Comparison of ENCODE assay signal across 7 mouse cellular contexts in the genomic region with DNA sequence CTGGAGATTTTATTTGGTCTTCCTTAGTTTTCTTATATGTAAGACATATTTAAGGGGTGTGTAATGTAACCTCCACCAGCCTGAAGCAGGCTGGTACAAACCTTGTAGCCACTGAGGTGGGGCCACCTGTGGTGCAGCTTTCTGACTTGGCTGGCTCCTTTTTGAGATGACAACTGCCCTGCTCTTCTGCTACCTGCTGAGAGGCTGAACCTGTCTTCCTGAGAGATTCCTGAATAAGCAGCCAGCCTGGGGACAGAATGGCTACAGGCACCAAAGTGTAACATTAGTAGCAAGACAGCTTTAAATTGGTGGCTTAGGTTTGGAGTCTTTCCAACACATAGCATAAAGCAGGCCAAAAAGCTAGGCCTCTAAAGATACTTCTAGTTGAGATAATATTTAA. TPM values are rescaled to one million over a fixed set of nuclear protein-coding genes. Genes with fewer than 3 reads are reported as not detected.
A peak's percentile ranks its signal among the peaks of the same experiment; 100 is the strongest.
DNase-seq lines count a peak whose midpoint lies in the region; ATAC-seq lines count a peak whose summit lies in the region.
"Not testable (repeated sequence)": the region's sequence is repeated elsewhere in the genome, so short reads cannot be mapped to it uniquely, and the experiment has no call there.
"Had no signal": no experiment of that assay in that cellular context is flagged by ENCODE, and none has a peak within 500 bp of the region (broad histone marks: within the 10 kb centered on the region; RNA-seq: fewer than 3 reads in every experiment).

No protein-coding gene starts in this region.

- H3K36me3 ChIP-seq in embryonic facial prominence, embryonic 14.5 days (ENCODE audit: control insufficient read depth, insufficient read depth, low read length) = not testable (repeated sequence)

- not testable (repeated sequence) for H3K4me2 ChIP-seq in embryonic facial prominence, embryonic 14.5 days (ENCODE audit: low read depth, low read length)

- peak; percentile 81; the same call in 1 of the 2 replicates for ATAC-seq in cerebellum, adult (ENCODE audit: insufficient number of reproducible peaks, low FRiP score, low TSS enrichment)
- ATAC-seq in embryonic facial prominence, embryonic 14.5 days (ENCODE audit: low read depth) = not testable (repeated sequence)

- not testable (repeated sequence) for H3K9me3 ChIP-seq in embryonic facial prominence, embryonic 14.5 days (ENCODE audit: control insufficient read depth, low read length)

- H3K9ac ChIP-seq in embryonic facial prominence, embryonic 14.5 days (ENCODE audit: low read depth, low read length) = not testable (repeated sequence)

- H3K27ac ChIP-seq in embryonic facial prominence, embryonic 14.5 days (replicated peaks; ENCODE audit: low read depth, low read length) = not testable (repeated sequence)

- not testable (repeated sequence) for H3K27me3 ChIP-seq in embryonic facial prominence, embryonic 14.5 days (replicated peaks; ENCODE audit: control insufficient read depth, insufficient read depth, low read length)

- H3K4me3 ChIP-seq in embryonic facial prominence, embryonic 14.5 days (ENCODE audit: low read depth, low read length) = not testable (repeated sequence)

- not testable (repeated sequence) for H3K4me1 ChIP-seq in embryonic facial prominence, embryonic 14.5 days (ENCODE audit: control insufficient read depth, insufficient read depth, low read length)

- DNase-seq in R1 (ENCODE audit: low read depth, low spot score) = peak; percentile 27
- peak; percentile 76 to 87 for DNase-seq in cerebellum, adult 18-20 months
- peak; percentile 90 for DNase-seq in cerebellum, adult 9-10 months
- DNase-seq in cerebellum, postnatal 14 days = peak; percentile 58 to 80
- DNase-seq in embryonic facial prominence, embryonic 14.5 days (ENCODE audit: low spot score) = peak; percentile 2

RNA-seq across cellular contexts. Expression of gene Gria4, which starts 46.6 kb away (rescaled TPM):
- polyA plus RNA-seq in embryonic facial prominence, embryonic 14.5 days (2014; fragmentation: Nextera tagmentation; extraction: Ambion mirVana) = 2.6 and 3.1 TPM in 2 replicates
- polyA plus RNA-seq: erythroblast, embryonic 14.5 days had no signal

Comparison
In these comparisons a context has a peak if more than half of its experiments do, and no peak if none do; other contexts are left out.
1. DNase-seq: peak in every context shown above with its lines; median percentile 90 in cerebellum, adult 9-10 months; 82 in cerebellum, adult 18-20 months; 69 in cerebellum, postnatal 14 days; 27 in R1; 2 in embryonic facial prominence, embryonic 14.5 days.